Mouse (Mus musculus) heart, postnatal 0 days (tissue): ENCODE measurements around the gene Fam129b. TPM values are rescaled to one million over a fixed set of nuclear protein-coding genes. Genes with fewer than 3 reads are reported as not detected.
A peak's percentile ranks its signal among the peaks of the same experiment; 100 is the strongest.

Source experiments
- ATAC-seq: fragments of 200-750 bp; cut with Nextera tagmentation; 2 replicates; pipeline ENCODE4 v1.8.0; 2017; ENCODE audit warnings: low read depth, moderate number of reproducible peaks, moderate library complexity; ENCODE audit not compliant: insufficient read depth
- DNase-seq: peaks from one replicate; pipeline ENCODE4 v3.0.0-alpha.2; 2016; ENCODE audit warnings: low spot score
- H3K27ac ChIP-seq: fragments of 300-500 bp; sonication (generic); 2 replicates; pipeline ENCODE4 v1.5.1; 2014; ENCODE audit warnings: low read depth, mild to moderate bottlenecking
- H3K27me3 ChIP-seq: fragments of 300-500 bp; sonication (generic); 2 replicates; pipeline ENCODE4 v1.6.1; 2014; ENCODE audit warnings: low read length, mixed read lengths; ENCODE audit not compliant: control insufficient read depth, insufficient read depth
- H3K36me3 ChIP-seq: fragments of 300-500 bp; sonication (generic); replicated peaks from 2 replicates; pipeline ENCODE4 v1.6.1; 2014; ENCODE audit warnings: low read length, mixed read lengths; ENCODE audit not compliant: control insufficient read depth, insufficient read depth
- H3K4me1 ChIP-seq: fragments of 300-500 bp; sonication (generic); 2 replicates; pipeline ENCODE4 v1.6.1; 2014; ENCODE audit warnings: antibody characterized with exemption; ENCODE audit not compliant: control insufficient read depth, insufficient read depth
- H3K4me2 ChIP-seq: fragments of 300-500 bp; sonication (generic); 2 replicates; pipeline ENCODE4 v1.6.1; 2014; ENCODE audit warnings: low read depth, mild to moderate bottlenecking, low read length, moderate library complexity
- H3K4me3 ChIP-seq: fragments of 300-500 bp; sonication (generic); 2 replicates; pipeline ENCODE4 v1.5.1; 2014; ENCODE audit warnings: low read depth, low read length
- H3K9ac ChIP-seq: fragments of 300-500 bp; sonication (generic); replicated peaks from 2 replicates; pipeline ENCODE4 v1.6.1; 2014; ENCODE audit warnings: low read depth, low read length, mixed read lengths
- H3K9me3 ChIP-seq: fragments of 300-500 bp; sonication (generic); replicated peaks from 2 replicates; pipeline ENCODE4 v1.6.1; 2016; ENCODE audit warnings: low read length; ENCODE audit not compliant: control insufficient read depth
- CTCF ChIP-seq: IDR thresholded peaks from 2 replicates; pipeline ENCODE4 v1.5.1; 2016; ENCODE audit warnings: antibody characterized with exemption, control low read depth, low read depth
- EP300 ChIP-seq: IDR thresholded peaks from 2 replicates; pipeline ENCODE4 v1.6.1; 2016; ENCODE audit warnings: antibody characterized with exemption, low read depth
- WGBS: fragments of 180-500 bp; shearing (Covaris S2); extraction: QIAGEN DNeasy Blood & Tissue Kit; methylation state at CpG from one replicate; pipeline ENCODE4 v1.1.7; 2014; 5-methylcytosine and 5-hydroxymethylcytosine counted together
- polyA plus RNA-seq: library from polyadenylated mRNA; unstranded; fragments of >200 nt; fragmentation: Nextera tagmentation; extraction: Ambion mirVana; gene quantifications from 2 replicates; pipeline ENCODE4 v1.2.1, GENCODE M21; 2015
- total RNA-seq: library from RNA; depleted of rRNA; stranded (reverse); fragments of >200 nt; gene quantifications from 2 replicates; pipeline ENCODE4 v1.2.3, GENCODE M21; 2014; ENCODE audit warnings: low replicate concordance

Fam129b gene
- total and polyA plus RNA-seq, 2 experiments from 2014 or later = 25.3 to 60.1 TPM

DNA sequence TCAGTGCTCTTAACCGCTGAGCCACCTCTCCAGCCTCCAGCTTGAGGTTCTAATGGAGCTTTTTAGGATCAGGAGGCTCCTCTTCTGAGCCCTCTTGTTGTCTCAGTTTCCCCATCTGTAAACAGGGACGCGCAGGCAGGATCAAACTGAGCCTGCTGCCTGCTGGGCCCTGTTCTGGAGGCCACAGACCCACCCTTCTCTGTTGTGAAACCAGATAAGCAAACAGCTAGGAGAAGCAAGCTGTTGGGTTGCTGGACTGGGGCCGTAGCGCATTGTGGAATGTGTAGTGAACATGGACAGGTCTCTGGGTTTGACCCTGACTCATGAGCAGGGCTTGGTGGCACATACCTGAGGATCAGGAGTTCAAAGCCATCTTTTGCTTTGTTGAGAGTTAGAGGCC is 28.7 kb downstream of the Fam129b start:
- no peaks in the 10 kb centered on the region for H3K27me3 ChIP-seq
- DNase-seq (no peak), ATAC-seq (no peak)
- no peak overlapping the region for H3K4me2 ChIP-seq
- H3K9ac ChIP-seq = no peak overlapping the region
- TF ChIP-seq CTCF (no peak), EP300 (no peak)
- H3K36me3 ChIP-seq = 0 out of 2 replicates have a peak, but pooled peaks cover 4% of the 10 kb centered on the region
- WGBS = 72% methylated on average over 5 of the region's 5 CpGs
- no peaks in the 10 kb centered on the region for H3K9me3 ChIP-seq
- no peak overlapping the region for H3K27ac ChIP-seq
- H3K4me1 ChIP-seq = peaks cover 42% of the 10 kb centered on the region
- no peak overlapping the region for H3K4me3 ChIP-seq

DNA sequence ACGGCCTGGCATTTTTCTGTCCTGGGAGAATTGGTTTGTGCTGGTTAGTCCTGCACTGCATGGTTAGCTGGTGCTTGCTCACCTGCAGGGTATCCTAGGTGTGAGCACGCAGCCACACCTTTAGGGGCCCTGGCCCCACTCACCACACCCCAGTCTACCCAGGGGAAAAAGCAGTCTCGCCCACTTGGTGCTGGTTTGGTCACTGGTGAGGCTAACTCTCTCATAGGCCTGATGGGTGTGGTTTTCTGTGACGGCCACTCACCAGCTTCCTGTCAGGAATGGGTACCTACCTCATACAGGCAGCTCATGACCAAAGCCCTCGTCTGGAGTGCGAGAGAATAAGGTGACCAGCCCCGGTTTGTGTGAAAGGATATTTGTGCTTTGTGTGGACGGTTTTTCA is 29.4 kb downstream of the Fam129b start:
- Histone ChIP-seq H3K4me3 (no peak overlapping the region), H3K36me3 (peaks cover 5% of the 10 kb centered on the region; the same call in 1 of the 2 replicates), H3K27ac (no peak overlapping the region), H3K9me3 (no peaks in the 10 kb centered on the region), H3K4me2 (no peak overlapping the region), H3K4me1 (peaks cover 42% of the 10 kb centered on the region), H3K27me3 (no peaks in the 10 kb centered on the region), H3K9ac (no peak overlapping the region)
- WGBS = 76% methylated on average over 8 of the region's 8 CpGs
- no peak for DNase-seq
- TF ChIP-seq EP300 = no peak
- TF ChIP-seq CTCF = no peak
- no peak for ATAC-seq

DNA sequence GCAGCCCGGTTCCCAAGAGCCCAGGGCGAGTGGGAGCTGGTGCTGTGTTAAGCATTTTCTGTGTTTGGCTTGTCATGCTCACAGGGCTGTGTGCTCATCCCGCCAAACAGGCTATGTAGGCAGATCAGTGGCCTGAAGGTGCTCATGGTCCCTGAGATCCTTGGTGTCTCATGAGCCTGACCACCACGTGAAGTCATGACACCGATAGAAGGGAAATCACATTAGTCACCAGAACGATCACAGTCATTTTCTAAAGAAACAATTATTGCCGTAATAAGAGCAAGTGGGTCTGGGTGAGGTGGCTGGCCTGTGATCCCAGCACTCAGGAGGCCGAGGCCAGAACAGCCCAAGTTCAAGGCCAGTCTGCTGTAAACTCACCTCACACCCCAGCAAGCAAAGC is 31.5 kb downstream of the Fam129b start:
- H3K9ac ChIP-seq = peak overlapping the region; percentile 21; the same call in 1 of the 2 replicates
- 48% methylated on average over 8 of the region's 8 CpGs for WGBS

DNA sequence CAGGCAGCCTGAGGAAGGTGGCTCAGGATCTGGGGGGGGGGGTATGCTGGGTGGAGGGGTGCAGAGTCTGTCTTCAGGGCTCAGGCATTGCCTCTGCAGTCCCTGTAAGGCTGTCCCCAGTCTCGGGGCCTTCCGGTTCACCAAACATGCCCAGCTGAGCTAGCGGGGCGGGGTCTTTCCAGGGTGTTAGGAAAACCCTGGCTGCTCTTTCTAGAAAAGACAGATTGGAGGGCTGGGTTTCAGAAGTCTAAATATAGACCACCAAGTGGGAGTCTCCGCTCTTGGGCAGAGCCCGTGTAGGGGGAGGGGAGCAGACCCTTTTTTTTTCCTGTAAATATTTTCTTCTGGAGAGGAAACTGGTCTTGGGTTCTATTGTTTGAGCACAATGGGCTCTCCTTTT is 32.4 kb downstream of the Fam129b start:
- peaks cover 31% of the 10 kb centered on the region for H3K36me3 ChIP-seq
- 2% methylated on average over 6 of the region's 6 CpGs for WGBS
- no peak overlapping the region for H3K4me3 ChIP-seq
- peak overlapping the region; percentile 92 for H3K27ac ChIP-seq
- peaks cover 40% of the 10 kb centered on the region for H3K4me1 ChIP-seq
- DNase-seq (peak; percentile 94), ATAC-seq (peak; percentile 77)
- peak overlapping the region; percentile 37 for H3K4me2 ChIP-seq
- no peaks in the 10 kb centered on the region for H3K9me3 ChIP-seq
- H3K9ac ChIP-seq = 0 out of 2 replicates have a peak overlapping the region, but pooled peaks have one; percentile 21
- TF ChIP-seq CTCF (no peak), EP300 (no peak)
- H3K27me3 ChIP-seq = no peaks in the 10 kb centered on the region

More for the DNA sequence above, 31.5 kb downstream of the Fam129b start:
- H3K9me3 ChIP-seq = no peaks in the 10 kb centered on the region
- H3K27me3 ChIP-seq = no peaks in the 10 kb centered on the region
- DNase-seq = no peak
- H3K4me2 ChIP-seq = no peak overlapping the region
- no peak overlapping the region for H3K4me3 ChIP-seq
- H3K4me1 ChIP-seq = peaks cover 42% of the 10 kb centered on the region
- TF ChIP-seq CTCF (no peak), EP300 (no peak)
- peak overlapping the region; percentile 92 for H3K27ac ChIP-seq
- H3K36me3 ChIP-seq = peaks cover 24% of the 10 kb centered on the region
- ATAC-seq = no peak

DNA sequence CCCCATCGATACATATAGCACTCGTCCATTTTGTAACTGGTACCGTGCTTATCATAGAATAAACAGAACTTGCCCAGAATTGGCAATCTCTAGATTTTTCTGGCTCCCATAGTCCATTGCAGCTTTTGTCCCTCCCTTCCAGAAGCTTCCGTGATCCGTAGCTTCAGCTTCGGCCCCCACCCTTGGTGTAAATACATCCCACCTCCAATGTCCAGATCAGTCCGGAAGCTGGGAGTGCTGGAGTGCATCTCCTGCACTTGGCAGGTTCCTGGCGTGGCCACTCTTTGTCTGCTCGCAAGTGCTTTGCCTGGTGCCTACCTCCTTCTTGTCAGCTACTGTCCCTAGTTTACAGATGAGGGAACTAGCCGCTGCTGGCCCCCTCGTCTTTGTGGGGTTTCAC is 32.9 kb downstream of the Fam129b start:
- ATAC-seq = peak; percentile 68
- 7% methylated on average over 11 of the region's 11 CpGs for WGBS
- peak; percentile 74 for DNase-seq
- H3K4me1 ChIP-seq = peaks cover 35% of the 10 kb centered on the region
- H3K9me3 ChIP-seq = no peaks in the 10 kb centered on the region
- H3K27ac ChIP-seq = peak overlapping the region; percentile 92
- peaks cover 34% of the 10 kb centered on the region for H3K36me3 ChIP-seq
- H3K9ac ChIP-seq = no peak overlapping the region
- TF ChIP-seq CTCF (no peak), EP300 (no peak; the same call in 1 of the 2 replicates)
- no peak overlapping the region for H3K4me3 ChIP-seq
- no peaks in the 10 kb centered on the region for H3K27me3 ChIP-seq
- H3K4me2 ChIP-seq = peak overlapping the region; percentile 37

DNA sequence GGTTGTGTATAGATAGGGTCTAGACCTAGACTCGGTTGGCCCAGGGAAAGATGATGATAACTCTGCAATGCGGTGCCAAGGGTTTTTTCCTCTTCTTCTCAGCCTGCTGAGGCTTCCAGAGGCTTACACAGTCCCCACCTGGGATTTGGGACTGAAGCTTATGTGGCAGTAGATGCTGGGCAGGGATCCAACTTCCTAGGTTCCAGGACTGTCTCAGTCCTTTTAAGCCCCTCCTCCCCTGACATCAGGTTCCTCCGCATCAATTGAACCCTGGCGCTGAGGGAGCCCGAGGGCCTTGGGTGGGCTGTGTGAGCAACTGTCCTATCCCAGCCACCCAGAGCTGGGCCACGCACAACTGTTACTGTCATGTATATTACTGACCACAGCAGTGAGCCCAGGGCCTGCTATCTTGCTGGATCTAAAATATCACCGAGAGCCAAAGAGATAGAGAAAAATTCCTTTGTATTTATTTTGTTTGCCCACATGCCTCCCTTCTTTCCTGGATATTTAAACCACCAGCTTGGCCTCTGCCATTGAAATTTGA is 35.8 kb downstream of the Fam129b start:
- 64% methylated on average over 7 of the region's 7 CpGs for WGBS
- Histone ChIP-seq H3K27me3 (no peaks in the 10 kb centered on the region), H3K27ac (no peak overlapping the region), H3K4me1 (peaks cover 37% of the 10 kb centered on the region), H3K4me3 (no peak overlapping the region), H3K9ac (no peak overlapping the region), H3K9me3 (no peaks in the 10 kb centered on the region), H3K4me2 (no peak overlapping the region), H3K36me3 (peaks cover 36% of the 10 kb centered on the region)
- TF ChIP-seq EP300 (no peak), CTCF (no peak)
- ATAC-seq (no peak), DNase-seq (no peak)
